Mouse (Mus musculus) C2C12 (cell line): ENCODE results near the gene Fars2. TPM values are rescaled to one million over a fixed set of nuclear protein-coding genes. Genes with fewer than 3 reads are reported as not detected.
"Not testable (repeated sequence)": the region's sequence is repeated elsewhere in the genome, so short reads cannot be mapped to it uniquely, and the experiment has no call there.

ENCODE experiments used
- H3K27me3 ChIP-seq: one replicate; pipeline ENCODE4 v1.6.1; 2011; ENCODE audit not compliant: control insufficient read depth, insufficient read depth, insufficient read length
- H3K36me3 ChIP-seq: one replicate; pipeline ENCODE4 v1.6.1; 2011; ENCODE audit not compliant: control insufficient read depth, insufficient read depth
- H3K4me3 ChIP-seq: one replicate; pipeline ENCODE4 v1.5.1; 2011; ENCODE audit warnings: mild to moderate bottlenecking, control low read depth; ENCODE audit not compliant: poor library complexity, insufficient read depth, severe bottlenecking
- H3K79me2 ChIP-seq: one replicate; pipeline ENCODE4 v1.6.1; 2011; ENCODE audit not compliant: control insufficient read depth, insufficient read depth
- H3K79me3 ChIP-seq: one replicate; pipeline ENCODE4 v1.6.1; 2011; ENCODE audit warnings: low read depth, control low read depth
- H3ac ChIP-seq: one replicate; pipeline ENCODE3; 2011; ENCODE audit warnings: low read depth; ENCODE audit not compliant: control insufficient read depth, insufficient read length
- CEBPB ChIP-seq: IDR thresholded peaks from one replicate; pipeline ENCODE4 v1.6.1; 2011; ENCODE audit warnings: low read depth, mild to moderate bottlenecking, control low read depth, moderate library complexity
- CTCF ChIP-seq: IDR thresholded peaks from one replicate; pipeline ENCODE4 v1.5.1; 2011; ENCODE audit not compliant: control insufficient read depth, insufficient read depth, insufficient read length
- FOSL1 ChIP-seq: IDR thresholded peaks from one replicate; pipeline ENCODE4 v1.8.0; 2011; ENCODE audit warnings: mild to moderate bottlenecking, low read length; ENCODE audit not compliant: poor library complexity, insufficient read depth, severe bottlenecking
- MAX ChIP-seq: IDR thresholded peaks from one replicate; pipeline ENCODE4 v1.6.1; 2011; ENCODE audit warnings: mild to moderate bottlenecking, control low read depth
- MYOD1 ChIP-seq: IDR thresholded peaks from one replicate; pipeline ENCODE4 v1.6.1; 2011; ENCODE audit warnings: low read depth; ENCODE audit not compliant: control insufficient read depth, insufficient read length
- MYOG ChIP-seq: IDR thresholded peaks from one replicate; pipeline ENCODE4 v1.6.1; 2011; ENCODE audit not compliant: control insufficient read depth, insufficient read length; ENCODE audit errors: extremely low read depth
- USF1 ChIP-seq: IDR thresholded peaks from one replicate; pipeline ENCODE4 v1.6.1; 2011; ENCODE audit warnings: low read depth, mild to moderate bottlenecking, control low read depth, moderate library complexity
- polyA plus RNA-seq: library from polyadenylated mRNA; unstranded; fragments of >200 nt; fragmentation: generic; extraction: Trizol; gene quantifications from one replicate; pipeline ENCODE4 v1.2.1, GENCODE M21; 2012; ENCODE audit warnings: missing spikeins

Gene Fars2
- polyA plus RNA-seq, 1 experiment: 25.9 TPM

DNA sequence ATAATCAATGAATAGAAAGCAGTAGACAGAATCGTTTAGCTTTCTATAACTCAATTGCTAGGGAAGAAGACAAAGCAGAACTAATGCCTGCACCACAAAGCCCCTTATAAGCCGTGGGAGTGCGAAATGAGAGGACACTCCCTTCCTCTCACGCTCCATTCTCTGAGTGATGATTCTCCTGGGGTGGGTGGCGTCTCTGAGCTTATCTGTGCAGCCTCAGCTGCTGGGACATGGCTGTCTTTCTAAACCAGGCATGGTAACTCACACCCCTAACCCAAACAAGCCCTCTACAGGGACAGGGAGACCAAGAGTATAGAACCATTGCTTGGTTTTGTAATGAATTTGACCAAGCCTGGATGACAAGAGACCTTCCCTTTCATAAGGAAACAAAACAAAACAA lies 217.5 kb downstream of the Fars2 start:
- no peak overlapping the region for H3K4me3 ChIP-seq
- no peaks in the 10 kb centered on the region for H3K79me2 ChIP-seq
- H3K36me3 ChIP-seq: no peaks in the 10 kb centered on the region
- no peak overlapping the region for H3ac ChIP-seq
- no peaks in the 10 kb centered on the region for H3K27me3 ChIP-seq
- no peak for TF ChIP-seq MYOD1
- no peak for TF ChIP-seq FOSL1
- TF ChIP-seq MAX: no peak
- TF ChIP-seq USF1: no peak
- no peaks in the 10 kb centered on the region for H3K79me3 ChIP-seq

- Histone ChIP-seq H3K79me3 (no peaks in the 10 kb centered on the region), H3K4me3 (no peak overlapping the region), H3ac (no peak overlapping the region), H3K36me3 (no peaks in the 10 kb centered on the region), H3K79me2 (no peaks in the 10 kb centered on the region), H3K27me3 (no peaks in the 10 kb centered on the region)
- TF ChIP-seq FOSL1 (no peak), CTCF (no peak), MYOD1 (no peak), MYOG (no peak), MAX (no peak), CEBPB (no peak), USF1 (no peak)
Observed at GRCm38 (mm10) chr13:36351529-36351928, 234.3 kb downstream of the Fars2 start.

DNA sequence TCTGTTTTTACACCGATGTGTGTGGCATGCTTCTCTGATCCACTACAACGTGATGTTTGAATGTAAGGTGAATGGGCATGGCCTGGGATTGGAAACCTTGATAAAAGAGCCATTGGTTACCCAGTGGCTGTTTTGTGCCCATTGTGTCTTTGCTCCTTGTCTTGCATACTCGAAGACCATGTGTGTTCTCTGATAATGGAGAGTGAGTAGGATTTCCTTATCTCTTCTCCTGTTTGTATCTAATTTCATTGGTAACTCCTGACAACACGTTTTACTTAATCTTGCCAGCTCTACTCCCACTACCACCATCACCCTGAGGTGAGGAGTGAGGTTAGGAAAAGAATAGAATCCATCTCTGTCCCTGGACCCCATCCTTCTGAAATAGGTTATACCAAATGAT lies 240.3 kb downstream of the Fars2 start:
- no peaks in the 10 kb centered on the region for H3K79me2 ChIP-seq
- no peaks in the 10 kb centered on the region for H3K79me3 ChIP-seq
- no peak overlapping the region for H3ac ChIP-seq
- no peak overlapping the region for H3K4me3 ChIP-seq
- no peak for TF ChIP-seq MYOD1
- no peak for TF ChIP-seq FOSL1
- no peak for TF ChIP-seq CEBPB
- no peak for TF ChIP-seq USF1
- H3K36me3 ChIP-seq: no peaks in the 10 kb centered on the region
- H3K27me3 ChIP-seq: no peaks in the 10 kb centered on the region

DNA sequence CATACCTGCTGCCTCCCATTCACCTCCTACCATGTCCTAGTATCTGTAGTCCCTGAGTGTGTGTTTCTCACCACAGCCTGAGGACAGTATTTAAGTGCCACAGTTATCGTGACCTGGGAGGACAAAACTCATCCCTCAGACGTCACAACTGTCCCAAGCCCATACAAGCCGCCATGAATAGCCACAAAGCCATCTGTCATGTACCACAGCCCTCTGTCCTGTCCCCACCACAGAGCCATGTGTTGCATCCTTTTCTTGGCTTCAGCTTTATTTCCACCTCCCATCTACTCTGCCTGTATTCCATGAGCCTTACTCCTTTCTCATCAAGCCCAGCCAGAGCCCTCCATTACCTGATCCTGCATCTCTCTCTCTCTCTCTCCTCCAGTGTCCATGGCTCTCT lies 244.2 kb downstream of the Fars2 start:
- Histone ChIP-seq H3K79me3 (no peaks in the 10 kb centered on the region), H3K79me2 (no peaks in the 10 kb centered on the region), H3K36me3 (no peaks in the 10 kb centered on the region), H3ac (no peak overlapping the region), H3K4me3 (no peak overlapping the region), H3K27me3 (no peaks in the 10 kb centered on the region)
- TF ChIP-seq MYOG: no peak
- TF ChIP-seq CEBPB: no peak
- TF ChIP-seq USF1: no peak
- TF ChIP-seq MAX: no peak
- TF ChIP-seq CTCF: no peak
- no peak for TF ChIP-seq MYOD1
- no peak for TF ChIP-seq FOSL1

- not testable (repeated sequence) for H3ac ChIP-seq, H3K79me3 ChIP-seq, H3K4me3 ChIP-seq, H3K27me3 ChIP-seq, H3K79me2 ChIP-seq, H3K36me3 ChIP-seq
Observed at GRCm38 (mm10) chr13:36365719-36366118, 248.5 kb downstream of the Fars2 start.

- no peak overlapping the region for H3ac ChIP-seq
- no peaks in the 10 kb centered on the region for H3K79me3 ChIP-seq
- no peaks in the 10 kb centered on the region for H3K36me3 ChIP-seq
- H3K27me3 ChIP-seq: no peaks in the 10 kb centered on the region
- no peak overlapping the region for H3K4me3 ChIP-seq
- TF ChIP-seq MAX (no peak), FOSL1 (no peak), MYOG (no peak), CTCF (no peak), CEBPB (no peak), USF1 (no peak), MYOD1 (no peak)
- no peaks in the 10 kb centered on the region for H3K79me2 ChIP-seq
Observed at GRCm38 (mm10) chr13:36366304-36366703, 249.1 kb downstream of the Fars2 start.
